Comparison of ENCODE assay signal across 21 mouse cellular contexts in genomic region chr9:107490625-107491024, GRCm38 (mm10). TPM values are rescaled to one million over a fixed set of nuclear protein-coding genes. Genes with fewer than 3 reads are reported as not detected.
DNase-seq lines count a peak whose midpoint lies in the region; ATAC-seq lines count a peak whose summit lies in the region.
"Had no signal": no experiment of that assay in that cellular context is flagged by ENCODE, and none has a peak within 500 bp of the region (broad histone marks: within the 10 kb centered on the region; RNA-seq: fewer than 3 reads in every experiment).

No protein-coding gene starts in this region.

- H3K9me3 ChIP-seq in heart, embryonic 10.5 days = no peaks in the 10 kb centered on the region
- no peaks in the 10 kb centered on the region for H3K9me3 ChIP-seq in hindbrain, embryonic 10.5 days
- no peaks in the 10 kb centered on the region for H3K9me3 ChIP-seq in hindbrain, embryonic 13.5 days
- H3K9me3 ChIP-seq in embryonic facial prominence, embryonic 10.5 days = no peaks in the 10 kb centered on the region
- no peaks in the 10 kb centered on the region for H3K9me3 ChIP-seq in liver, embryonic 15.5 days (replicated peaks)

- no peaks in the 10 kb centered on the region for H3K36me3 ChIP-seq in heart, embryonic 10.5 days
- H3K36me3 ChIP-seq in hindbrain, embryonic 10.5 days = no peaks in the 10 kb centered on the region
- H3K36me3 ChIP-seq in hindbrain, embryonic 13.5 days = no peaks in the 10 kb centered on the region
- H3K36me3 ChIP-seq in embryonic facial prominence, embryonic 10.5 days (replicated peaks) = no peaks in the 10 kb centered on the region
- no peaks in the 10 kb centered on the region for H3K36me3 ChIP-seq in liver, embryonic 15.5 days (replicated peaks)

- no peak overlapping the region for H3K4me2 ChIP-seq in hindbrain, embryonic 13.5 days
- H3K4me2 ChIP-seq in liver, embryonic 15.5 days = peak overlapping the region; percentile 44

- DNase-seq in heart, embryonic 10.5 days (ENCODE audit: low spot score) = no peak
- no peak for DNase-seq in heart, postnatal 10 days
- DNase-seq in hindbrain, embryonic 10.5 days (ENCODE audit: low spot score) = no peak
- no peak for DNase-seq in embryonic facial prominence, embryonic 10.5 days (ENCODE audit: low spot score)
- no peak for DNase-seq in right cerebral cortex, postnatal 10 days (ENCODE audit: low spot score in 2 of 2)
- DNase-seq: adrenal gland, adult 2 months; adrenal gland, postnatal 25 days; cerebellum, adult 18-20 months; cerebellum, adult 9-11 months; cerebellum, postnatal 36 days; gastrocnemius, adult 2 months; gastrocnemius, postnatal 25 days; heart, postnatal 14 days had no signal

- peak overlapping the region; percentile 41 for H3K4me3 ChIP-seq in heart, embryonic 10.5 days
- H3K4me3 ChIP-seq in hindbrain, embryonic 10.5 days = no peak overlapping the region
- H3K4me3 ChIP-seq in hindbrain, embryonic 13.5 days = no peak overlapping the region
- 0 out of 2 replicates have a peak overlapping the region, but pooled peaks have one; percentile 0 for H3K4me3 ChIP-seq in embryonic facial prominence, embryonic 10.5 days
- H3K4me3 ChIP-seq in liver, embryonic 15.5 days (replicated peaks) = peak overlapping the region; percentile 25
- H3K4me3 ChIP-seq: erythroblast, embryonic 14.5 days; gastrocnemius, adult 2 months had no signal

- no peaks in the 10 kb centered on the region for H3K27me3 ChIP-seq in heart, embryonic 10.5 days (ENCODE audit: insufficient read depth, poor library complexity, severe bottlenecking)
- H3K27me3 ChIP-seq in hindbrain, embryonic 10.5 days (ENCODE audit: insufficient read depth, poor library complexity, severe bottlenecking) = peaks cover 9% of the 10 kb centered on the region; the same call in 1 of the 2 replicates
- H3K27me3 ChIP-seq in hindbrain, embryonic 13.5 days = no peaks in the 10 kb centered on the region
- 0 out of 2 replicates have a peak, but pooled peaks cover 6% of the 10 kb centered on the region for H3K27me3 ChIP-seq in embryonic facial prominence, embryonic 10.5 days (replicated peaks; ENCODE audit: low read depth, poor library complexity, severe bottlenecking)
- no peaks in the 10 kb centered on the region for H3K27me3 ChIP-seq in liver, embryonic 15.5 days

- intact Hi-C loops in heart, postnatal 10 days (cut with DNase I) = no loop called here

- ATAC-seq in hindbrain, embryonic 13.5 days (ENCODE audit: low FRiP score) = no peak
- ATAC-seq in liver, embryonic 15.5 days (ENCODE audit: insufficient read depth) = peak; percentile 57; the same call in 1 of the 2 replicates
- ATAC-seq: forebrain, embryonic 14.5 days; hindbrain, embryonic 16.5 days; inflammation-experienced regulatory T-cells, adult 6 months had no signal

- H3K4me1 ChIP-seq in heart, embryonic 10.5 days = peaks cover 40% of the 10 kb centered on the region
- H3K4me1 ChIP-seq in hindbrain, embryonic 10.5 days (replicated peaks) = peaks cover 43% of the 10 kb centered on the region
- H3K4me1 ChIP-seq in hindbrain, embryonic 13.5 days (replicated peaks) = peaks cover 63% of the 10 kb centered on the region
- H3K4me1 ChIP-seq in embryonic facial prominence, embryonic 10.5 days = peaks cover 32% of the 10 kb centered on the region
- peaks cover 31% of the 10 kb centered on the region for H3K4me1 ChIP-seq in liver, embryonic 15.5 days (replicated peaks)

- peak overlapping the region; percentile 72; the same call in 1 of the 2 replicates for H3K27ac ChIP-seq in heart, embryonic 10.5 days
- H3K27ac ChIP-seq in hindbrain, embryonic 10.5 days = peak overlapping the region; percentile 40; the same call in 1 of the 2 replicates
- H3K27ac ChIP-seq in hindbrain, embryonic 13.5 days = no peak overlapping the region
- no peak overlapping the region for H3K27ac ChIP-seq in embryonic facial prominence, embryonic 10.5 days (replicated peaks)
- H3K27ac ChIP-seq in liver, embryonic 15.5 days (replicated peaks) = no peak overlapping the region
- H3K27ac ChIP-seq: gastrocnemius, adult 2 months had no signal

- no peak overlapping the region for H3K9ac ChIP-seq in hindbrain, embryonic 13.5 days
- no peak overlapping the region for H3K9ac ChIP-seq in liver, embryonic 15.5 days

- 48% methylated on average over 6 of the region's 6 CpGs for WGBS in heart, embryonic 10.5 days
- 69% methylated on average over 6 of the region's 6 CpGs for WGBS in hindbrain, embryonic 10.5 days
- WGBS in hindbrain, embryonic 13.5 days = 67% methylated on average over 6 of the region's 6 CpGs
- 78% methylated on average over 6 of the region's 6 CpGs for WGBS in embryonic facial prominence, embryonic 10.5 days
- whole genome bisulfite sequencing in liver, embryonic 15.5 days (ENCODE audit: insufficient replicate concordance) = 25% methylated on average over 6 of the region's 6 CpGs

RNA-seq across cellular contexts. Expression of gene Tmem115, which starts 43.1 kb away (rescaled TPM):
- polyA plus RNA-seq in heart, embryonic 10.5 days (2016; fragmentation: Nextera tagmentation; extraction: Ambion mirVana) = 42.7 and 46.8 TPM in 2 replicates
- total RNA-seq in heart, postnatal 10 days (2021) = 10 to 100 TPM; 25.0 to 26.5 TPM
- polyA plus RNA-seq in hindbrain, embryonic 10.5 days (2016; fragmentation: Nextera tagmentation; extraction: Ambion mirVana) = 36.5 and 44.8 TPM in 2 replicates
- polyA plus RNA-seq in hindbrain, embryonic 13.5 days (2015; fragmentation: Nextera tagmentation; extraction: Ambion mirVana) = 44.7 and 46.0 TPM in 2 replicates
- 37.9 and 39.3 TPM in 2 replicates for polyA plus RNA-seq in embryonic facial prominence, embryonic 10.5 days (2016; fragmentation: Nextera tagmentation; extraction: Ambion mirVana)
- polyA plus RNA-seq in liver, embryonic 15.5 days (2015; fragmentation: Nextera tagmentation; extraction: Ambion mirVana) = 15.2 and 15.9 TPM in 2 replicates

RNA-seq across cellular contexts. Expression of gene Cyb561d2, which starts 51.4 kb away (rescaled TPM):
- 24.1 and 24.5 TPM in 2 replicates for polyA plus RNA-seq in heart, embryonic 10.5 days (2016; fragmentation: Nextera tagmentation; extraction: Ambion mirVana)
- total RNA-seq in heart, postnatal 10 days (2021) = 1 to 10 TPM; 5.5 to 6.2 TPM
- 25.1 and 25.9 TPM in 2 replicates for polyA plus RNA-seq in hindbrain, embryonic 10.5 days (2016; fragmentation: Nextera tagmentation; extraction: Ambion mirVana)
- polyA plus RNA-seq in hindbrain, embryonic 13.5 days (2015; fragmentation: Nextera tagmentation; extraction: Ambion mirVana) = 38.9 and 39.1 TPM in 2 replicates
- 16.4 and 16.7 TPM in 2 replicates for polyA plus RNA-seq in embryonic facial prominence, embryonic 10.5 days (2016; fragmentation: Nextera tagmentation; extraction: Ambion mirVana)
- 13.1 and 13.2 TPM in 2 replicates for polyA plus RNA-seq in liver, embryonic 15.5 days (2015; fragmentation: Nextera tagmentation; extraction: Ambion mirVana)

RNA-seq across cellular contexts. Expression of gene Nprl2, which starts 51.4 kb away (rescaled TPM):
- 28.3 and 33.1 TPM in 2 replicates for polyA plus RNA-seq in heart, embryonic 10.5 days (2016; fragmentation: Nextera tagmentation; extraction: Ambion mirVana)
- 10 to 100 TPM; 12.9 to 16.7 TPM for total RNA-seq in heart, postnatal 10 days (2021)
- polyA plus RNA-seq in hindbrain, embryonic 10.5 days (2016; fragmentation: Nextera tagmentation; extraction: Ambion mirVana) = 39.2 and 45.7 TPM in 2 replicates
- 68.6 and 71.1 TPM in 2 replicates for polyA plus RNA-seq in hindbrain, embryonic 13.5 days (2015; fragmentation: Nextera tagmentation; extraction: Ambion mirVana)
- 35.2 and 39.4 TPM in 2 replicates for polyA plus RNA-seq in embryonic facial prominence, embryonic 10.5 days (2016; fragmentation: Nextera tagmentation; extraction: Ambion mirVana)
- 11.2 and 13.2 TPM in 2 replicates for polyA plus RNA-seq in liver, embryonic 15.5 days (2015; fragmentation: Nextera tagmentation; extraction: Ambion mirVana)

RNA-seq across cellular contexts. Expression of gene Zmynd10, which starts 56.5 kb away (rescaled TPM):
- polyA plus RNA-seq in heart, embryonic 10.5 days (2016; fragmentation: Nextera tagmentation; extraction: Ambion mirVana) = 0.17 TPM in 1 of 2 replicates, not detected in the other
- total RNA-seq in heart, postnatal 10 days (2021) = not detected
- 2.6 and 4.7 TPM in 2 replicates for polyA plus RNA-seq in hindbrain, embryonic 10.5 days (2016; fragmentation: Nextera tagmentation; extraction: Ambion mirVana)
- 2.6 and 4.0 TPM in 2 replicates for polyA plus RNA-seq in hindbrain, embryonic 13.5 days (2015; fragmentation: Nextera tagmentation; extraction: Ambion mirVana)
- 0.97 and 1.2 TPM in 2 replicates for polyA plus RNA-seq in embryonic facial prominence, embryonic 10.5 days (2016; fragmentation: Nextera tagmentation; extraction: Ambion mirVana)
- 0.64 and 1.0 TPM in 2 replicates for polyA plus RNA-seq in liver, embryonic 15.5 days (2015; fragmentation: Nextera tagmentation; extraction: Ambion mirVana)
- total RNA-seq: gastrocnemius, postnatal 25 days; granulocyte monocyte progenitor cell, adult 5-6 weeks; heart, postnatal 14 days had no signal
- polyA plus RNA-seq: erythroblast, embryonic 14.5 days; heart, embryonic 14.5 days had no signal

Comparison
In these comparisons a context has a peak if more than half of its experiments do, and no peak if none do; other contexts are left out.
1. H3K27ac ChIP-seq: peak in heart, embryonic 10.5 days (single experiment) and hindbrain, embryonic 10.5 days (single experiment); none in hindbrain, embryonic 13.5 days (single experiment), embryonic facial prominence, embryonic 10.5 days (single experiment) and liver, embryonic 15.5 days (single experiment).
2. H3K4me3 ChIP-seq: peak in heart, embryonic 10.5 days (single experiment), embryonic facial prominence, embryonic 10.5 days (single experiment) and liver, embryonic 15.5 days (single experiment); none in hindbrain, embryonic 10.5 days (single experiment) and hindbrain, embryonic 13.5 days (single experiment).